Mouse (Mus musculus) liver, adult 2 months (tissue): ENCODE results near the gene Dnajc6.

ENCODE experiments used
- CTCF ChIP-seq: fragments of 200-500 bp; IDR thresholded peaks from 2 replicates; pipeline ENCODE4 v1.5.1; 2011; ENCODE audit warnings: low read depth, low read length, control low read depth
- POLR2A ChIP-seq: fragments of 200-500 bp; IDR thresholded peaks from 2 replicates; pipeline ENCODE4 v1.6.1; 2011; ENCODE audit warnings: low read length, control low read depth; ENCODE audit not compliant: insufficient read depth; ENCODE audit errors: extremely low read depth

- TF ChIP-seq CTCF (no peak), POLR2A (no peak)
Measured at GRCm38 (mm10) chr4:101648745-101649144, 152.3 kb downstream of the Dnajc6 start.
